Mouse (Mus musculus) layer of hippocampus, postnatal 14 days (tissue): ENCODE measurements around the gene Smok3c. TPM values are rescaled to one million over a fixed set of nuclear protein-coding genes. Genes with fewer than 3 reads are reported as not detected.
"Not testable (repeated sequence)": the region's sequence is repeated elsewhere in the genome, so short reads cannot be mapped to it uniquely, and the experiment has no call there.

Source experiments
- DNase-seq, 2 experiments: peaks; one replicate each; pipeline ENCODE4 v3.0.0; 2021 to 2022; ENCODE audit warnings: low spot score in 2 of 2, mixed read lengths in 1 of 2
- long read RNA-seq, 2 experiments: library from polyadenylated mRNA; stranded (forward); transcript quantifications; one replicate each; pipeline ENCODE4 v2.0.0; 2021
- total RNA-seq, 2 experiments: library from RNA; stranded (reverse); gene quantifications; 2 replicates each; pipeline ENCODE4 v1.2.3; 2021

The Smok3c gene
- total RNA-seq = not detected
- long read RNA-seq, experiment 1 = 0 reads
- long read RNA-seq, experiment 2 = 0 reads

DNA sequence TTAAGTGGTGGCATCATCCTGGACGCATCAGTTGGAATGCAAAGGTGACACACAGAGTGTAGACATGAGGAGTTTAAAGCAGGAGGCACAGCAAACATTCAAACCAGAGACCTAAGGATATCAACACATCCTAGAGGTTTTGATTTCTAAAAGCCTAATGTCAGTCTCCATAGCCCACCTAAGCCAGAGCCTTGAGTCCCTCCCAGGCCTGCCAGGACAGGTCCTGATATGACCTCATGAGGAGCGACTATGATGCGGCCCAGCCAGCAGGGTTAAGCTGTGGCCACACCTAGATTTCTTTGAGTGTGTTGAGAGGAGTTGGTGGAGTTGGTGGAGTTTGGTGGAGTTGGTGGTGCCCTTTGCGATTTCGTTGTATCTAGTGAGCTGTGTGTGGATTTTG lies at the start of gene Smok3c:
Gene Smok3c, plus strand, starts transcription at position 301 of the 400 bp plus-strand sequence.
- DNase-seq = not testable (repeated sequence)

DNA sequence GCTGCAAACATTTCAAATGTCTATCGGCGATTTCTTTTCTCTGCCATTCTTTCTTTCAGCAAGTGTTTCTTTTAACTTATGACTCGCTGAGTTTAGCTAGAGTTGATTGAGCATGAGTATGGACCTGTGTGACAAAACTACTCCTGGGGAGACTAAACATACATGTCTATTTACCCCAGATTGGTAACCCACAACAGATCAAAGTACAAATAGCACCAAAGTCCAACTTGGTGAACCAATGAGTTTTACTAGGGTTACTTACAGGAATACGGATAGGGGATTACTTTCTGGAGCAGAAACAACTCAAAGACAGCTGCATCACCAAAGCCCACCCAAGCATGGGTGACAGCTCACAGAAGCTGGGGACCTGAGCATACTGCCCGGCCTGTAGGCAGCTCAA lies 43.6 kb upstream of the Smok3c start:
- DNase-seq = no peak

DNA sequence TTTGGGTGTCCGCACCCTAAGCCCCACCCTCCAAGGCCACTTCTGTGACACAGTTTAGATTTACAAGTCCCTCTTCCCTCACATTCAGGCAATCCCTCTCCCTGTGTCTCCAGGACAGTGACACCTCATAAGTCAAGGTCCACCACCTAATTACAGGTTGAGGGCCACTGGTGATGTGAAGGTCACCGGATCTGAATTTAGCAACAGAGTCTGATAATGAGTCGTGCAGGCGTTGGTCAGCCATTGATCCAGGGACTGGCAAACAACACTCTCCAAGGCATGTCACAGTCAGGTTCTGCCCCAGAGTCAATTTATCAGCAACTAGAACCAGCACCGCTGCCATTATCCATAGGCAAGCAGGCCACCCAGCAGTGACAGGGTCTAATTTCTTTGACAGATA lies 40.6 kb upstream of the Smok3c start:
- no peak for DNase-seq

DNA sequence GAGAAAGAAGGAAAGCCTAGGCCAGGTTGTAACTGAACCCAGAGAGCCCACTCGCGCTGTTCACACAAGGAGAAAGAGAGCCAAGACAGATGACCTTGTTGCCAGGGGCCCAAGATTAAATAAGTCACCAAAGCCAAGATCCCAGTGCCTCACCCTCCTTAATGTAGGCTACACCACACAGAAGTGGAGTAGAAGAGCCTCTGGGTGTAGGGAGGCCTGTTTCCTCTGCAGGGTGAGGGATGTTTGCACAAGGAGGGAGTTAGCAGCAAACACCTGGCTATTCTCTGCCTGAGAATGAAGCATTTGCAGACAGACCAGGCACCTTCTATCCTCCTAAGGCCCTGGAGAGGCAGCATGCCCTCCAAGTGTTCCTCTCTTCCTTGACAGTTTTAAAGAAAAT lies 36.5 kb upstream of the Smok3c start:
- no peak for DNase-seq

DNA sequence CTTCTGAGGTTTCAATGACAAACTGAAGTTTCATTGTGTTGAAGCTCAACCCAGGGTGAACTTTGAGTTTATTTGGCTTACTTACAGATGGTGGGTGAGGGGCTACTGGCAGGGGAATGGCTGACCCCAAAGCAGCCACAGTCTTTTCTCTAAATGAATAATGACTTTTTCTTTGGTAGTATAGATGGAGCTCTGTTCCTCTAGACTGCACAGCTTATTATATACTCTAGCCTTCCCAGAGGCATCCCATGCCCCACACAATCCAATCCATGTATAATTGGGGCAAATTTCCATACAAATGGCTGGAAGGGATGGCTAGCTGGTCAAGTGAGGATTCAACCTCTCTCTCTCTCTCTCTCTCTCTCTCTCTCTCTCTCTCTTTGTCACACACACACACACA lies 36.0 kb upstream of the Smok3c start:
- DNase-seq = no peak

DNA sequence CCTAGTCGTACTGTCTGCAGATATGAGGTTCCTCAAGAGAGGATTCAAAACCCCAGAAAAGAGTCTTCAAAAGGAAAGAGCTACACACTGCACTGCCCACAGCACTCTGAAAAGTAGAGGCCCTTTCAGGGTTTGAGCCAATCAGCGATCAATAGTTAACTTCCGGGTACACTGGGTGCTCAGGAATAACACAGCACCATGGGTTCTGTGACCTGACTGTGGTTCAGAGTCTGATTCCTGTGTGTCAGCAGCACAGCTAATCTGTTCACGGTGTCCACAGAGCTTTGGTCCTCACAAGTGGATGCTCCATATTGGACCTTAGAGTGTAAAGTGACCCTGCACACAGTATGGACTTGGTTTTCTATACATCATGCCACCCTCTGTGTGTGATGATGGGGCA lies 33.4 kb upstream of the Smok3c start:
- DNase-seq = not testable (repeated sequence)

DNA sequence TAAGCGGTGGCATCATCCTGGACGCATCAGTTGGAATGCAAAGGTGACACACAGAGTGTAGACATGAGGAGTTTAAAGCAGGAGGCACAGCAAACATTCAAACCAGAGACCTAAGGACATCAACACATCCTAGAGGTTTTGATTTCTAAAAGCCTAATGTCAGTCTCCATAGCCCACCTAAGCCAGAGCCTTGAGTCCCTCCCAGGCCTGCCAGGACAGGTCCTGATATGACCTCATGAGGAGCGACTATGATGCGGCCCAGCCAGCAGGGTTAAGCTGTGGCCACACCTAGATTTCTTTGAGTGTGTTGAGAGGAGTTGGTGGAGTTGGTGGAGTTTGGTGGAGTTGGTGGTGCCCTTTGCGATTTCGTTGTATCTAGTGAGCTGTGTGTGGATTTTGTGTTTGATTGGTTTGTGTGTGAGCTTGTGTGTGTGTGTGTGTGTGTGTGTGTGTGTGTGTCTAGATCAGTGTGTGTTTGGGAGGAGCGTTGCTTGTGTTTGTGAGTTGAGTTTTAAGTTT lies 32.0 kb upstream of the Smok3c start, which contains the start of the genes Smok3a and Smok3b:
Gene Smok3a, plus strand, starts transcription at position 301 of the 519 bp plus-strand sequence.
Gene Smok3b, plus strand, starts transcription at position 469 of the 519 bp plus-strand sequence.
- DNase-seq = not testable (repeated sequence)

DNA sequence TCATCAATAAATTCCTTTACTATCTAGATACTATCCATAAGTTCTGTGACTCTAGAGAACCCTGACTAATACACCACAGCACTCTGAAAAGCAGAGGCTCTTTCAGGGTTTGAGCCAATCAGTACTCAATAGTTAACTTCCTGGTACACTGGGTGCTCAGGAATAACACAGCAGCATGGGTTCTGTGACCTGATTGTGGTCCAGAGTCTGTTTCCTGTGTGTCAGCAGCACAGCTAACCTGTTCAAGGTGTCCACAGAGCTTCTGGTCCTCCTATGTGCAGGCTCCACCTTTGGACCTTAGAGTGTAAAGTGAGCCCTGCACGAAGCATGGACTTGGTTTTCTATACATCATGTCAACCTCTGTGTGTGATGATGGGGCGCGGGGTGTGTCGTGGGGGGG lies 20.8 kb downstream of the Smok3c start:
- no peak for DNase-seq

DNA sequence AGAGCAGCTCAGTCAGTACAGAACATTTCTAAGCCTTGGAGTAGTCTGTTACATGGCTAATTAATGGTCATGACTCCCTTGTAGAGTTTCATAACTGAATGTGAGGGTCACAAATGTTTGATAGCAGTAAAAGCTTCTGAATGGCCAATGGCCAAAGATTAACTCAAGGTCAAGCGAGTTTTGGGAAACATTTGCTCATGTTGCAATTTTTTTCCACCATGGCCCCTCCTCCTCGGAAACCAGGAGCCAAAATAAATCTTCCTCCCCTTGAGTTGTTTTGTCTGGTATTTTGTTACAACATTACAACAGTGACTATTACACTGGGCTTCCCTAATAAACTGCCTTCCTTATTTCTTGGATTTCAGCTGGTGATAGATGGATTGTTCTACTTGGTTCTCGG lies 22.7 kb downstream of the Smok3c start:
- DNase-seq = no peak

DNA sequence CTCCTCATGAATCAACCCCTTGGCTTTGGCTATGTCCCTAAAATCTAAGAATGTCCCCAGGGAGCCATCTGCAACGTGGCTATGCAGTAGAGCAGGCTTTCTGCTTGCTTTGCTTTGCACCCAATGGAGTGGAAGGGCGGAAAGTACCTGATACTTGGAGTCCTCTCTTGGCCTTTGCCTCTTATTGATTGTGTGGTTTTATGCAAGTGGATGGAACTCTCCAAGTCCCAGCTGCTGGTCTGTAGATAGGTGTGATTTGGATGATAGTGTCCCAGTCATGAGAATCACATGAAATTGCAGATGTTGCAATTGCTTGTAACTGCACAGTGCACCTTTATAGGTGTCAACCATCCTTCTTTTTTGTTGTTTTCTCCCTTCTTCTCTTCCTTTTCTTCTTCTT lies 23.2 kb downstream of the Smok3c start:
- DNase-seq = no peak

DNA sequence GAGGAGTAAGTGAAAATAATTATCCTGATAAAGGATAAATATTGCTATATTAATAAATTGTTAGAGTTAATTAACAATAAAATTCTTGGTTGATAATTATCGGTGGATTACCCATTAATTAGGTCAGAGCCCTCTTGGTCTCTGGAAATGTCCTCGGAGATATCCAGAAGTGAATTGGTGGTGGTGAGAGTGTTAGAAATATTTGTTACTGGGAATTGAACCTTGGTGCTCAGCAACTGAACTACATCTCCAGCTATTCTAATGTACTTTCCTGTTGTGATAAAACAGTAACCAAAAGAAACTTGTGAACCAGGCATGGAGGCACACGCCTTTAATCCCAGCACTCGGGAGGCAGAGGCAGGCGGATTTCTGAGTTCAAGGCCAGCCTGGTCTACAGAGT lies 27.5 kb downstream of the Smok3c start:
- DNase-seq = no peak

DNA sequence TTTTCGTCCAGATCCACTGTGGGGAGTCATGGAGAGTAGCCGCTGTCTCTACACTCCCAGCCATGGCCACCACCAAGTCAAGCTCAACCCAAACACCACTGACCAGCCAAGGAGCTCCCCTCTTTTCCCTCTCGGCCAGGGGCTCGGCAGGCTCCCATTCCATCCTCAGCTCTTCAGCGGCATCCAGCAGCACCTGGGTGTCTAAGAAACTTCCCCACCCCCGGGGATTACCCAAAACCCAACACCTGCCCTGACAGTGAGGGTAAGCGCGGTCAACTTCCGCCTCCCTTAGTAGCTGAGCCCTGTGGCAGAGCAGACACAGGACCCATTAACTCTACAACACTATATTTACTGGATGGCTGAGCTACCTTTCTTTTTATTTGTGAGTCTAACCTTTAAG lies 28.5 kb downstream of the Smok3c start:
- no peak for DNase-seq

DNA sequence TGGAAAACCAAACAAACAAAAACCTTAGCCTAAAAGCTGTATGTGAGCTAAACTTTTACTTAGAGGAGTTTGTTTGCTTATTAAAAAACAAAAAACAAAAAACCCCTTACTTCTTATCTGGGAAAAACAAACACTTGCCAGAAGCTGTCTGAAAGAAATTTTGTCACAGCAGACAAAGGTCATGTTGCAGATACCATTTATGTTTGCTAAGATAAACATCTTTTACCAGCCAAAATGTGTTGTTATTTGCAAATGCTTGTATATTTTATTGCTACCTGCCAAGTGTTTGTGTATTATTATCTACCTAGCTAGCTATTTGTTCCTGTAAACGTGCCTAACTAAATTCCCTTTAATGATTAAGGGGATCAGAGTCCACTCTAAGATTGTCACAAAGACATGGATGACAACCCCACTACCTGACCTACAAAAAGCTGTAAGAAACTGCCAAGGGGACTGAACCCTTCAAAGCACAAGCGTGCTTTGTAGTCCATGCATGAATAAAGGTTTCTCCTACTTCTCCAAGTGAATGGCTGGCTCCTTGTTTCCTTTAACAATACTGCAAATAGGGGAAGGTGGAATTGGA lies 30.4 kb downstream of the Smok3c start:
- DNase-seq = no peak

DNA sequence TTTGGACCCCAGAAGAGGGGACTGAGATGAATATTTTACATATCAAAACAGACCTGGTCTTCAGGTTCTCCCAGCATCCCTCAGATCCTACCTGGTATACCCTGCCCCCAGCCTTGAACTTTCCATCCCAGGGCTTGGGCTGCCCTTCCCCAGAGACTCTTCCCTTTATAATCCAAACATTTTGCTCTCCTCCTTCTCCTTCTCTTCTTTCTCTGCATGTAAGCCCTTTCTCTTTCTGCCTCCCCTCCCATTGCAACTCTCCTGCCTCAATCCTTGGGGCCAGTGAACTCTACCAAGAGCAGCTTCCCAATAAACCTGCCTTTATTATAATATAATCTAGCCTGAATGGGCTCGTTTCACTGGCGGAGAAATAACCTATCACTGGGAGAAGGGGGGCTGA lies 30.9 kb downstream of the Smok3c start:
- no peak for DNase-seq

DNA sequence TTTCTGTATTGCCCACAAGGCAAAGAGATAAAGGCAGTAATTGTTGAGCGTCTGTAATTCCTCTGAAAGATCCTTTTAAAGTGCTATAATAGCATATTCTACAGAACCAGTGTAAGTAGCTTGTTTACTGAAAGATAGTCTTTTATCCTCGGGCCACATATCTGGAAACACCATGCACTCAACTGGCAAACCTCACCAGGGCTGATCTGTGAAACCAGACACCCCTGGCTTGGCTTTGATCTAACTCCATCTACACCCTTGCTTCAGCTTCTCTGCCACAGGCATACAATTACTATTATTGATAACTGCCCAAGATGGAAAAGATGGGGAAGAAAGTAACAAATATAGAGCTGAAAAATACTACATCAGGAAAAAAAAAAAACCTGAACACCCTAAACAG lies 31.5 kb downstream of the Smok3c start:
- DNase-seq = no peak

DNA sequence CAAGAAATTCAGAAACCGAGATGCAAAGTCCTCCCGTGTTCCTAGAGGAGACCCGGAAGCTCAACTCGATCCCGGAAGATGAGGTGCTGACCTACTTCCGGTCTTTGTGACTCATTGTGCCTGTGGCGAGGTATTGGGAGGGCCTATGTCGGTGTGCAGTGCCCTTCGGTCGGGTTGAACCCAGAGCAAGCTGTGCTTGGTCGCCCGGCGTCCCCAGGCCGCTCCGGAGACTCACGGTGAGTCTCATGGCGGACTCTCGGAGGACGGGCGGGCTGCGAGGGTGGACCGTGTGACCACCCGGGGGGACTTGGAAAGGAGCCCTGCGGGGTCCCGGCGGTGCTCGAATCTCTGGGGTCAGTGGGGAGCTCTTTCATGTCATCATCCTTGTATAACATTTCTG lies 32.0 kb downstream of the Smok3c start, which contains the start of gene Zkscan1:
Gene Zkscan1, plus strand, starts transcription at position 89 of the 400 bp plus-strand sequence.
- peak; percentile 76 to 88 for DNase-seq

DNA sequence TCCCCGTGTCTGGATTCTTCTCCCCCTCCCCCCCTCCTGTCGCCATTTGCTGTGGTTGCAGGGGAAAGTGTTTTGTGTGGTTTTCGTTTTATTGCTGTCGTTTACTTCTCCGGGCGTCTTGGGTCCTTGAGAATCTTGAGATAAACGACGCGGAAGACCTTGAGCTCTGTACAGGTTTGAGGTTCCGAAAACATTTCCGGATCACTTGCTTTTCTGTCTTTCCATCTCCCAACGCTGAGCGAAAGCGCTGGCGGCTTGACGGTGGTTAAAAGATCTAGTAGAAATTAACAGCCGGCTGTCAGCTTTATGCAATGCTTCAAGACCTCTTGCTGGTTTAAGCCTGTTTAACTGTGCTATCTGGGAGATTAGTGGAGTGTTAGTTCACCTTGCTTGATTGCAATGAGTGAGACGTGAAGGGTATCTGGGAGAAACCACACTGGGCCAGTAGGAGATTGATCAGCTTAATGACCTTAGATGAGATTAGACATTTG lies 32.5 kb downstream of the Smok3c start:
- peak; percentile 20 to 27 for DNase-seq

DNA sequence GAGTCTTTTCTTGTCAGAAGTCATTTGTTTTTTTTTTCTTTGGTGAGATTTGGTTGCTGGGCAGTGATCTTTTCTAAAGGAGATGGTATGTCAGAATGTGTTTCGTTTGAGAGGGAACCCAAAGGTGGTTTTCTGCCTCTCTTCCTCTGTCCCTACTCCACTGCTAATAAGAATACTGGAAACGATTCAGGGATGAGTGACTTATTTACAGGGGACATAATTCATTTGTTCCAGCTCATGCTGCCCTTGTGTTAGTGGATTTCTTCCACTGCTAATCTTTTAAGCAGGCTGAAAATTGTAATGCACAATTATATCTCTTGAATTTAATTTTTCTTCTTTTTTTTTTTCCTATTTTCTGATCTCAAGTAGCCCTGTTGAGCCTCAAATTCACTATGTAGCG lies 33.8 kb downstream of the Smok3c start:
- no peak for DNase-seq

DNA sequence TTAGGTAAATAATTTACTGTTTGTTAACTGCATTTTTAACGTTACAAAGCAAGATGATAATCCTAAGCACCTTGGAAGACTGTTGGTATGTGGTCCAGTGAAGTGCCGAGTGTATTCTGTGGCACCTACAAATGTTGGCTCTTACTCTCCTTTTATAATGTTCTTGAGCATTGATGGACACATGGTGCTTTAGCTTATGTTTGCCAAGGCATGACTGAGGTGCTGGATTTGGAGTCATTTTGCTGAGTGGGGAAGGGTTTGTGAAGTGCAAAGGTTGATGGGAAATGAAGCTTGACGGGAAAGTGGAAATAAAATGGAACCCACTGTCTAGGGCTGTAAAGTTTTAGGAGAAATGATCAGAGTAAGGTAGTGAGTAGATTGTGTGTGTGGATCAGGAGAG lies 35.4 kb downstream of the Smok3c start:
- no peak for DNase-seq

DNA sequence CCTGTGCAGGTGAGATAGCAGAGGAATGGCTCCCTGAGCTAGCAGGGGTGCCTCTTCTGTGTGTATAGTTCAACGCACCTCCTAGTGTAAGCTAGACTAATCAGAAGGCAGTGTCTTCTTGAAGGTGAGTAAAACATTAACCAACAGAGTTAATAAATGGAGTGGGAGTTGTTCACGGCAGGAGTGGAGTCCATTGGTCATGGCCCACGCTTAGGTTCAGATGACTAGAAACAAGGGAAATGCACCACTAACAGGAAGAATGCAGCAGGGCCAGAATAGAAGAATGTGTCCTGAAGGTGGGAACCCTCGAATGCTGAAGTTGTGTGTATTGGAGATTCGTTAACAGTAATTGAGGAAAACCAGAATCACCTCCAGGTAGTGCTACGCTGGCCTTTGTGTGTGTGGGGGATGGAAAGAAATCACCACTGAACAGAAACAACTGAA lies 36.1 kb downstream of the Smok3c start:
- no peak for DNase-seq

DNA sequence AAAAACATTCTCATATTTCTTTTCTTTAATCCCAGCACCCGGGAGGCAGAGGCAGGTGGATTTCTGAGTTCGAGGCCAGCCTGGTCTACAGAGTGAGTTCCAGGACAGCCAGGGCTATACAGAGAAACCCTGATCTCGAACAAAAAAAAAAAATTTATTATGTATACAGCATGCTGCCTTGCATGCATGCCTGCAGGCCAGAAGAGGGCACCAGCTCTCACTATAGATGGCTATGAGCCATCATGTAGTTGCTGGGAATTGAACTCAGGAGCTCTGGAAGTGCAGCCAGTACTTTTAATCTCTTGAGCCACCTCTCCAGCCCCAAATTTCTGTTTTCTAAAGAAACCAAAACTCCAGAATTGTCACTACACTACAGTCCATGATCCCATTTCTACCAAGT lies 37.3 kb downstream of the Smok3c start:
- no peak for DNase-seq

DNA sequence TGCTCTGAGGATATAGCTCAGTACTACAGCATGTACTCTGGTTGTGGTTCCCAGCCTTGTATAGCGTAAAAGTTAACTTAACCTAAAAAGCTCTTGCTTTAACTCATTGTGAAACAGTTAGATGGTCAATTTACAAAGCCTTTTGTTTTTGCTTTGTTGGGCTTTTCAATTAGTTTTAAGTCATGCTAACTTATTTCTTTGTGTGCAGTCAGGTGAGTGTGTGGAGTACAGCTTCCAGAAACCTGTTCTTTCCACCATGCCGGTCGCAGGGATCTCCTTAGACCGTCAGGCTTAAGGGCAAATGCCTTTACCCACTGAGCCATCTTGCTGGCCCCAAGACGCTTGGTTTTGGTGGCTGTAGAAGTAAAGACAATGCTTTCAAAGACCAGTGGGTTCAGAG lies 37.7 kb downstream of the Smok3c start:
- DNase-seq = no peak

DNA sequence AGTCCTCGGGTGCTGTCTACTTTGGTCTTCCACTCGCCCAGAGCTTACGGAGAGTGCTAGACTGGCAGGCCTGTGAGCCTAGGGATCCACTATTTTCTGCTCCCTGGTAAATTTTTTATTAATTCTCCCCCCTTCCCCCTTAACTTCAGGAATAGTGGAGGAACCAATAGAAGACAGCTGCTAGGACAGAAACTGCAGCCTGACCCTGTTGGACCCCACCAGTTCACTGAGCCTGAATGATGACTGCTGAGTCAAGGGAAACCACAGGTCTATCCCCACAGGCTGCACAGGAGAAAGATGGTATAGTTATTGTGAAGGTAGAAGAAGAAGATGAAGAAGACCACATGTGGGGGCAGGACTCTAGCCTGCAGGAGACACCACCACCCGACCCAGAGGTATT lies 39.8 kb downstream of the Smok3c start:
- DNase-seq = no peak
